Mouse (Mus musculus) lung, postnatal 0 days (tissue): Measurements from ENCODE around the gene Lca5.

ENCODE experiments used
- CTCF ChIP-seq: IDR thresholded peaks from 2 replicates; pipeline ENCODE4 v1.5.1; 2016; ENCODE audit warnings: antibody characterized with exemption, mild to moderate bottlenecking
- EP300 ChIP-seq: IDR thresholded peaks from 2 replicates; pipeline ENCODE4 v1.6.1; 2016; ENCODE audit warnings: antibody characterized with exemption, mild to moderate bottlenecking, control low read depth

GRCm38 (mm10) chr9:83427926-83428325, 13.0 kb downstream of the Lca5 start:
- no peak for TF ChIP-seq EP300
- no peak for TF ChIP-seq CTCF
